Mouse (Mus musculus): ENCODE results near the gene Slc19a2.

- TF ChIP-seq CTCF (IDR thresholded peaks at IDR 0.05; ENCODE audit: borderline replicate concordance, extremely low read depth, insufficient read depth, insufficient read length): no peak
- TF ChIP-seq POLR2A (IDR thresholded peaks at IDR 0.05; ENCODE audit: borderline replicate concordance, extremely low read depth, insufficient read depth, insufficient read length, poor library complexity, severe bottlenecking): no peak
These were observed 1.4 kb upstream of the Slc19a2 start for GRCm38 (mm10) chr1:164247442-164247841.
